In the genomic region with DNA sequence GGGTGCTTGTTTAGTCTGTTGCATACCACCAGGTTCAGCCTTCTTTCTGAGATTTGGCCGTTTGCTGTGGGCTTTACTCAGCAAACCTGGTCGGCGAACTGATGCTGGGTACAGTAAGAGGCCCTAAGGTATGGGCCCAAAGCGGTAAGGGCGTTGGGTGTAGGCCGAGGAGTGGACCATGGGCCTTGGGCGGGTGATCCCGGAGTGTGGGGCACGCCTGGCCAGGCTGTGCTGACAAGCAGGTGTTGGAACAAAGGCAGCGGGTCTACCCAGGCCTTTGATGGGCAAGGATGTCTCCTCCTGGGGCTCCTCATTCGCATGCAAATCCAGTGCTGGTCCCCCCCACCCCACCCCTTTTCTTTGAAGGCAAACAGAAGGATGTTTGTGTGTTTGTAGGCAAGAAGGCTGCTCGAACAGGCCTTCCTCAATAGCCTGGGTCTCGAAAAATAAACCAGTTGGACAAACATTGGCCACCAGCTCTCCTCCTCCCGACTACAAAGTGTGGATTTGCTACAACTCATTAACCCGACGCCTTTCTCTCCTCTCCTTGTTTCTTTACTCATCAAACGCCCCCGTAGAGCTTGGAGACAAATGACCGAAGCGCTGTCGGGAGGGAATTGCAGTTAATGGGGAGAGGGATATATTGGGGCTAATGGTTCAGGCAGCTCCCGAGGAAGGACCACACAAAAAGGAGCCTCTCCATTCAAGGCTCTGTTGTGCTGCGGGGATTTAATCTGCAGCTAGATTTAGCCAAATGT, we compare ENCODE assay signal across 16 mouse cellular contexts. TPM values are rescaled to one million over a fixed set of nuclear protein-coding genes. Genes with fewer than 3 reads are reported as not detected.
DNase-seq lines count a peak whose midpoint lies in the region; ATAC-seq and TF ChIP-seq lines count a peak whose summit lies in the region.
"Had no signal": no experiment of that assay in that cellular context is flagged by ENCODE, and none has a peak within 500 bp of the region (broad histone marks: within the 10 kb centered on the region; RNA-seq: fewer than 3 reads in every experiment).

No protein-coding gene starts in this region.

- peak overlapping the region; percentile 15; the same call in 1 of the 2 replicates for H3K4me3 ChIP-seq in midbrain, embryonic 11.5 days (ENCODE audit: low read depth, low read length)
- no peak overlapping the region; the same call in 1 of the 2 replicates for H3K4me3 ChIP-seq in midbrain, embryonic 16.5 days (ENCODE audit: low read depth, low read length)
- H3K4me3 ChIP-seq in embryonic facial prominence, embryonic 11.5 days (ENCODE audit: low read depth, low read length): peak overlapping the region; percentile 27
- no peak overlapping the region for H3K4me3 ChIP-seq in limb, embryonic 10.5 days
- no peak overlapping the region for H3K4me3 ChIP-seq in layer of hippocampus, adult 2 months

- H3K9ac ChIP-seq in midbrain, embryonic 11.5 days (ENCODE audit: low read length): 0 out of 2 replicates have a peak overlapping the region, but pooled peaks have one; percentile 24
- H3K9ac ChIP-seq in midbrain, embryonic 16.5 days (ENCODE audit: low read depth, low read length): no peak overlapping the region
- H3K9ac ChIP-seq in embryonic facial prominence, embryonic 11.5 days (replicated peaks; ENCODE audit: low read length): peak overlapping the region; percentile 52

- H3K4me1 ChIP-seq in midbrain, embryonic 11.5 days (ENCODE audit: control insufficient read depth, insufficient read depth, low read length): peaks cover 17% of the 10 kb centered on the region
- peaks cover 12% of the 10 kb centered on the region for H3K4me1 ChIP-seq in midbrain, embryonic 16.5 days (ENCODE audit: control insufficient read depth, insufficient read depth, low read length)
- H3K4me1 ChIP-seq in embryonic facial prominence, embryonic 11.5 days (ENCODE audit: control insufficient read depth, insufficient read depth, low read length): peaks cover 3% of the 10 kb centered on the region; the same call in 1 of the 2 replicates
- H3K4me1 ChIP-seq in limb, embryonic 10.5 days: peaks cover 28% of the 10 kb centered on the region

- peak overlapping the region; percentile 18; the same call in 1 of the 2 replicates for H3K4me2 ChIP-seq in midbrain, embryonic 11.5 days
- H3K4me2 ChIP-seq in midbrain, embryonic 16.5 days (ENCODE audit: low read length): no peak overlapping the region
- peak overlapping the region; percentile 45 for H3K4me2 ChIP-seq in embryonic facial prominence, embryonic 11.5 days (ENCODE audit: low read depth, low read length)

- under 1% methylated on average over 23 of the region's 23 CpGs for WGBS in midbrain, embryonic 11.5 days
- WGBS in midbrain, embryonic 16.5 days: 3% methylated on average over 23 of the region's 23 CpGs
- 3% methylated on average over 23 of the region's 23 CpGs for WGBS in embryonic facial prominence, embryonic 11.5 days
- WGBS in limb, embryonic 10.5 days: 1% methylated on average over 23 of the region's 23 CpGs

- peaks cover 90% of the 10 kb centered on the region for H3K27me3 ChIP-seq in midbrain, embryonic 11.5 days (ENCODE audit: control insufficient read depth, insufficient read depth, low read length)
- peaks cover 51% of the 10 kb centered on the region for H3K27me3 ChIP-seq in midbrain, embryonic 16.5 days (ENCODE audit: control insufficient read depth, insufficient read depth, low read depth, low read length)
- peaks cover 52% of the 10 kb centered on the region for H3K27me3 ChIP-seq in embryonic facial prominence, embryonic 11.5 days (ENCODE audit: control insufficient read depth, insufficient read depth, low read length)
- peaks cover 99% of the 10 kb centered on the region for H3K27me3 ChIP-seq in limb, embryonic 10.5 days (ENCODE audit: low read depth, poor library complexity, severe bottlenecking)

- DNase-seq in midbrain, embryonic 11.5 days (ENCODE audit: low spot score, missing footprints): peak; percentile 94
- DNase-seq in embryonic facial prominence, embryonic 11.5 days (ENCODE audit: low spot score): peak; percentile 48
- DNase-seq in limb, embryonic 10.5 days (ENCODE audit: low spot score): peak; percentile 69
- DNase-seq in layer of hippocampus, adult 18-20 months (ENCODE audit: low spot score in 2 of 2): no peak
- DNase-seq in frontal cortex, adult 2 months (ENCODE audit: extremely low spot score in 1 of 2, low spot score in 1 of 2): no peak
- no peak for DNase-seq in layer of hippocampus, adult 2 months (ENCODE audit: low spot score in 2 of 2)
- DNase-seq: adrenal gland, adult 2 months; cerebellum, adult 11 months; lung, postnatal 36 days; thymus, adult 2 months had no signal

- H3K27ac ChIP-seq in midbrain, embryonic 11.5 days (ENCODE audit: low read depth, low read length): 0 out of 2 replicates have a peak overlapping the region, but pooled peaks have one; percentile 14
- H3K27ac ChIP-seq in midbrain, embryonic 16.5 days (ENCODE audit: low read length): no peak overlapping the region
- H3K27ac ChIP-seq in embryonic facial prominence, embryonic 11.5 days (replicated peaks; ENCODE audit: low read depth, low read length): 0 out of 2 replicates have a peak overlapping the region, but pooled peaks have one; percentile 23
- no peak overlapping the region for H3K27ac ChIP-seq in limb, embryonic 10.5 days
- no peak overlapping the region for H3K27ac ChIP-seq in layer of hippocampus, adult 2 months

- no peaks in the 10 kb centered on the region for H3K9me3 ChIP-seq in midbrain, embryonic 11.5 days (ENCODE audit: control insufficient read depth, low read length)
- no peaks in the 10 kb centered on the region for H3K9me3 ChIP-seq in midbrain, embryonic 16.5 days (replicated peaks; ENCODE audit: control insufficient read depth, low read length, poor library complexity, severe bottlenecking)
- H3K9me3 ChIP-seq in embryonic facial prominence, embryonic 11.5 days (replicated peaks; ENCODE audit: control insufficient read depth, low read length): no peaks in the 10 kb centered on the region
- no peaks in the 10 kb centered on the region for H3K9me3 ChIP-seq in limb, embryonic 10.5 days (replicated peaks)

- peak; percentile 31 for ATAC-seq in midbrain, embryonic 11.5 days (ENCODE audit: low FRiP score)
- ATAC-seq in midbrain, embryonic 16.5 days: no peak
- ATAC-seq in embryonic facial prominence, embryonic 11.5 days (replicated peaks; ENCODE audit: insufficient number of reproducible peaks, low FRiP score, low TSS enrichment, low read depth): no peak; the same call in 1 of the 2 replicates
- ATAC-seq: intestine, embryonic 16.5 days had no signal

- no peak for TF ChIP-seq CTCF in layer of hippocampus, adult 2 months (conservative IDR thresholded peaks at IDR 0.05)

- H3K36me3 ChIP-seq in midbrain, embryonic 11.5 days (ENCODE audit: control insufficient read depth, insufficient read depth, low read length): no peaks in the 10 kb centered on the region
- H3K36me3 ChIP-seq in midbrain, embryonic 16.5 days (ENCODE audit: control insufficient read depth, insufficient read depth, low read length): no peaks in the 10 kb centered on the region
- H3K36me3 ChIP-seq in embryonic facial prominence, embryonic 11.5 days (replicated peaks; ENCODE audit: control insufficient read depth, insufficient read depth, low read depth, low read length): no peaks in the 10 kb centered on the region
- H3K36me3 ChIP-seq in limb, embryonic 10.5 days: no peaks in the 10 kb centered on the region

RNA-seq across cellular contexts. Expression of gene Foxd1, which starts 4.6 kb away (rescaled TPM):
- 4.4 and 5.2 TPM in 2 replicates for polyA plus RNA-seq in midbrain, embryonic 11.5 days (2014; fragmentation: Nextera tagmentation; extraction: Ambion mirVana)
- 0.49 and 0.52 TPM in 2 replicates for polyA plus RNA-seq in midbrain, embryonic 16.5 days (2015; fragmentation: Nextera tagmentation; extraction: Ambion mirVana)
- 7.7 and 8.2 TPM in 2 replicates for polyA plus RNA-seq in embryonic facial prominence, embryonic 11.5 days (2014; fragmentation: Nextera tagmentation; extraction: Ambion mirVana)
- polyA plus RNA-seq in limb, embryonic 10.5 days (2016; fragmentation: Nextera tagmentation; extraction: Ambion mirVana): 0.11 and 0.21 TPM in 2 replicates
- 1 to 10 TPM in 1 of 2 experiments, under 1 TPM in 1; 0.68 to 1.1 TPM for total RNA-seq in layer of hippocampus, adult 18-20 months (2021)
- 0.84 and 1.2 TPM in 2 replicates for polyA plus RNA-seq in frontal cortex, adult 2 months (2012; rRNA removed)
- 1 to 10 TPM in 1 of 2 experiments, under 1 TPM in 1; 0.69 to 1.2 TPM for total RNA-seq in layer of hippocampus, adult 2 months (2021)
- total RNA-seq: liver, adult 2 months; MEL; neutrophil, adult 5-6 weeks had no signal
- polyA plus RNA-seq: intestine, embryonic 16.5 days; liver, adult 2 months; small intestine, adult 2 months had no signal

RNA-seq across cellular contexts. Expression of gene Btf3, which starts 41.8 kb away (rescaled TPM):
- polyA plus RNA-seq in midbrain, embryonic 11.5 days (2014; fragmentation: Nextera tagmentation; extraction: Ambion mirVana): 823 and 852 TPM in 2 replicates
- polyA plus RNA-seq in midbrain, embryonic 16.5 days (2015; fragmentation: Nextera tagmentation; extraction: Ambion mirVana): 461 and 495 TPM in 2 replicates
- 952 and 1,036 TPM in 2 replicates for polyA plus RNA-seq in embryonic facial prominence, embryonic 11.5 days (2014; fragmentation: Nextera tagmentation; extraction: Ambion mirVana)
- polyA plus RNA-seq in limb, embryonic 10.5 days (2016; fragmentation: Nextera tagmentation; extraction: Ambion mirVana): 695 and 810 TPM in 2 replicates
- total RNA-seq in layer of hippocampus, adult 18-20 months (2021): 100 to 1,000 TPM; 198 to 207 TPM
- polyA plus RNA-seq in frontal cortex, adult 2 months (2012; rRNA removed): 302 and 345 TPM in 2 replicates
- total RNA-seq in layer of hippocampus, adult 2 months (2021): 100 to 1,000 TPM; 198 TPM

Comparison
In these comparisons a context has a peak if more than half of its experiments do, and no peak if none do; other contexts are left out.
1. H3K27ac ChIP-seq: peak in midbrain, embryonic 11.5 days (single experiment) and embryonic facial prominence, embryonic 11.5 days (single experiment); none in midbrain, embryonic 16.5 days (single experiment), limb, embryonic 10.5 days (single experiment) and layer of hippocampus, adult 2 months (single experiment).
2. H3K4me3 ChIP-seq: peak in midbrain, embryonic 11.5 days (single experiment) and embryonic facial prominence, embryonic 11.5 days (single experiment); none in midbrain, embryonic 16.5 days (single experiment), limb, embryonic 10.5 days (single experiment) and layer of hippocampus, adult 2 months (single experiment).
3. DNase-seq: peak in midbrain, embryonic 11.5 days (single experiment), embryonic facial prominence, embryonic 11.5 days (single experiment) and limb, embryonic 10.5 days (single experiment); none in layer of hippocampus, adult 18-20 months (0 of 2), frontal cortex, adult 2 months (0 of 2) and layer of hippocampus, adult 2 months (0 of 2).